Mouse (Mus musculus) layer of hippocampus, adult 2 months (tissue): ENCODE measurements around the gene Cyp2s1. TPM values are rescaled to one million over a fixed set of nuclear protein-coding genes. Genes with fewer than 3 reads are reported as not detected.

Experiments
- DNase-seq, 2 experiments: peaks; one replicate each; pipeline ENCODE4 v3.0.0; 2022; ENCODE audit warnings: low spot score in 2 of 2
- H3K27ac ChIP-seq: fragments of 200-600 bp; 2 replicates; pipeline ENCODE4 v1.8.1; 2022
- H3K4me3 ChIP-seq: fragments of 200-600 bp; 2 replicates; pipeline ENCODE4 v1.8.1; 2022; ENCODE audit warnings: mild to moderate bottlenecking
- CTCF ChIP-seq: fragments of 200-600 bp; conservative IDR thresholded peaks from 2 replicates; pipeline ENCODE4 v1.8.1; 2022; ENCODE audit warnings: antibody characterized with exemption, mild to moderate bottlenecking, moderate library complexity
- long read RNA-seq, 2 experiments: library from polyadenylated mRNA; stranded (forward); transcript quantifications; one replicate each; pipeline ENCODE4 v2.0.0; 2021; ENCODE audit warnings: borderline mapping rate in 2 of 2
- total RNA-seq, 2 experiments: library from RNA; stranded (reverse); gene quantifications; 2 replicates each; pipeline ENCODE4 v1.2.3; 2021

Gene Cyp2s1
- 1 to 10 TPM; 1.4 to 2.3 TPM for total RNA-seq
- long read RNA-seq, experiment 1, partial matches to known transcripts = 0 of 3 reads
- long read RNA-seq, experiment 1, other reads (novel, unspliced or antisense) = 1 of 3 reads
- long read RNA-seq, experiment 2, partial matches to known transcripts = 0 of 1 reads
- long read RNA-seq, experiment 2, other reads (novel, unspliced or antisense) = 0 of 1 reads

GRCm38 (mm10) chr7:25816241-25816919 is at the start of gene Cyp2s1:
Gene Cyp2s1 (minus strand): TSS chr7:25816913.
- DNase-seq = no peak

GRCm38 (mm10) chr7:25864861-25865260 is 48.1 kb upstream of the Cyp2s1 start:
- no peak for TF ChIP-seq CTCF
- no peak overlapping the region for H3K4me3 ChIP-seq
- no peak overlapping the region for H3K27ac ChIP-seq
- no peak for DNase-seq

More at GRCm38 (mm10) chr7:25816241-25816919, at the start of gene Cyp2s1:
- H3K4me3 ChIP-seq = peak within 1 kb of the TSS; percentile 53
- no peak for TF ChIP-seq CTCF
- no peak within 1 kb of the TSS for H3K27ac ChIP-seq

- H3K4me3 ChIP-seq = no peak overlapping the region
- no peak for TF ChIP-seq CTCF
- no peak overlapping the region for H3K27ac ChIP-seq
- no peak for DNase-seq
Observed at GRCm38 (mm10) chr7:25863756-25864155, 47.0 kb upstream of the Cyp2s1 start.

GRCm38 (mm10) chr7:25862365-25862764 is 45.7 kb upstream of the Cyp2s1 start:
- H3K4me3 ChIP-seq = no peak overlapping the region

GRCm38 (mm10) chr7:25859962-25860870 is 43.5 kb upstream of the Cyp2s1 start:
- DNase-seq = no peak
- Histone ChIP-seq H3K4me3 (no peak overlapping the region), H3K27ac (no peak overlapping the region)
- peak; percentile 52 for TF ChIP-seq CTCF

More at GRCm38 (mm10) chr7:25862365-25862764, 45.7 kb upstream of the Cyp2s1 start:
- TF ChIP-seq CTCF = no peak
- no peak for DNase-seq
- H3K27ac ChIP-seq = no peak overlapping the region

GRCm38 (mm10) chr7:25855082-25855481 is 38.4 kb upstream of the Cyp2s1 start:
- DNase-seq = peak; percentile 19 to 68
- Histone ChIP-seq H3K27ac (no peak overlapping the region), H3K4me3 (no peak overlapping the region)
- peak; percentile 91 for TF ChIP-seq CTCF

- DNase-seq = no peak
- H3K27ac ChIP-seq = peak overlapping the region; percentile 84
- TF ChIP-seq CTCF = no peak
- peak overlapping the region; percentile 70 for H3K4me3 ChIP-seq
Observed at GRCm38 (mm10) chr7:25848444-25848812, 31.7 kb upstream of the Cyp2s1 start.

GRCm38 (mm10) chr7:25847722-25848443 is 31.2 kb upstream of the Cyp2s1 start:
- peak; percentile 79 to 90 for DNase-seq
- peak overlapping the region; percentile 70 for H3K4me3 ChIP-seq
- peak; percentile 92 for TF ChIP-seq CTCF
- peak overlapping the region; percentile 84 for H3K27ac ChIP-seq

GRCm38 (mm10) chr7:25844885-25845284 is 28.2 kb upstream of the Cyp2s1 start:
- no peak overlapping the region for H3K27ac ChIP-seq
- TF ChIP-seq CTCF = no peak
- no peak overlapping the region for H3K4me3 ChIP-seq
- DNase-seq = no peak

GRCm38 (mm10) chr7:25844423-25844822 is 27.7 kb upstream of the Cyp2s1 start:
- Histone ChIP-seq H3K27ac (no peak overlapping the region), H3K4me3 (no peak overlapping the region)
- TF ChIP-seq CTCF = no peak
- no peak for DNase-seq

- no peak for DNase-seq
- no peak overlapping the region for H3K27ac ChIP-seq
- H3K4me3 ChIP-seq = no peak overlapping the region
- no peak for TF ChIP-seq CTCF
Observed at GRCm38 (mm10) chr7:25843492-25843891, 26.8 kb upstream of the Cyp2s1 start.

- no peak for DNase-seq
Observed at GRCm38 (mm10) chr7:25840908-25841307, 24.2 kb upstream of the Cyp2s1 start.

More at GRCm38 (mm10) chr7:25840908-25841307, 24.2 kb upstream of the Cyp2s1 start:
- H3K4me3 ChIP-seq = no peak overlapping the region
- H3K27ac ChIP-seq = no peak overlapping the region
- TF ChIP-seq CTCF = no peak
